Mouse (Mus musculus): Measurements from ENCODE around the gene Tmem219.

The Tmem219 gene

DNA sequence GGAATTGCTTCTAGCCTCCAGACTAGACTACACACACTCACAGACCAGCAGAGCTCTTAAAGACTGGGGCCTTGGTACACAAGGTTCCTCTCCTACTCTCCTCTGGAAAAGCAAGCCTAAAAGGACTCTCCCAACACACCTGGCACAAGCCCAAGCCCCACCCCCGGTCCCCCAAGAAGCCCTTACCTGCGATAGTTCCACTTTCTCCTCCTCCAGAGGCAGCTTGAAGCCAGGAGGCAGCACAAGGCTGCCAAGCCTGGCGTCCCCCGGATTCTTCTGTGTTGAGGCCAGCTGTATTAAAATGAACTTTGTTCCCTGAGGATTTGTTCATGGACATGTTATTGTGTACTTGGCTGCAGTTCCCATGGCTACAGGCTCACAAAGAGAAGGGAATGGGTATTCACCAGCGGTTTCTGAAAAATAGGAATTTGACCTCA lies at the start of gene Tmem219:
Tmem219 (minus strand) TSS at position 294 of the 437 bp plus-strand sequence.
- DNase-seq (ENCODE audit: low spot score in 2 of 2), result no peak

GRCm38 (mm10) chr7:126967361-126967760 lies 44.6 kb upstream of the Tmem219 start:
- DNase-seq (ENCODE audit: low spot score in 2 of 2), result no peak

- no peak for DNase-seq (ENCODE audit: low spot score in 2 of 2)
Measured at GRCm38 (mm10) chr7:126965568-126965967, 42.9 kb upstream of the Tmem219 start.

GRCm38 (mm10) chr7:126963548-126964286 lies 41.0 kb upstream of the Tmem219 start:
- DNase-seq (ENCODE audit: low spot score in 2 of 2), result no peak

GRCm38 (mm10) chr7:126961965-126962364 lies 39.2 kb upstream of the Tmem219 start:
- DNase-seq (ENCODE audit: low spot score in 2 of 2), result no peak

DNA sequence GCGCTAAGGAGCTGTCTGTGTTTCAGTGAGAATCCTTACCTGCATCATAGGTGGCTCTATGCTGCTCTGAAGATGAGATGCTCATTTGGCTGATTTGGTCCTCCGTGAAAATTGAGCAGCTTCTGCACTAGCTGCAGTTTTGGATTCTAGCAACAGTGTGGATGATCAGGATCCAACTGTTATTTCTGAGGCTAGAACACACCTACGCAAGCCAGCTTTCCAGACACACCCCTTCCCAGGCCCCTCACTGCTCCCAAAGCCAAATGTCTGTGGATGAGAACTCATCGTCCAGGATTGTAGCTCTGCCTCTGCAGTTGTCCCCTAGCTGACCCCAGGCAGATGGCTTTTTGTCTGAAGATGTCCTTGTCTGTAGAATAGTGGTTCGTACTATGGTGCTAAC lies 38.4 kb upstream of the Tmem219 start:
- no peak for DNase-seq (ENCODE audit: low spot score in 2 of 2)

- no peak for DNase-seq (ENCODE audit: low spot score in 2 of 2)
Measured at GRCm38 (mm10) chr7:126959780-126960179, 37.1 kb upstream of the Tmem219 start.

DNA sequence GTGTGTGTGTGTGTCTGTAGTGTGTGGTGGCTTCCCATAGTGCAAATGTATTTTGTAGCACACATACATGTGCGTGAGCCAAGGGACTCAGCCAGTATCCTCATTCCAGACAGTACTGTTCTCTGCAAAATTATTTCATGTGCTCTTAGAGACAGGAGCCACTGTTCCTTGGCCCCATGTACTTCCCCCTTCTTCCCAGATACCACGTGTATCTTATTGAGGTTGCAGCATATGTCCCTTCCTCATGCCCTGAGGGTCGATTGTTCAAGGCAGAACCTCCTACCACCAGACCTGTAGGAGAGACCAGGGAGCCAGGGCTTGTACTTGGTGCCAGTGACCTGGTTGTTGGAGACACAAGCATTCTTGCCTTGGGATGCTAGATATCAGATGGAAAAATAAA lies 32.4 kb upstream of the Tmem219 start:
- no peak for DNase-seq (ENCODE audit: low spot score in 2 of 2)

GRCm38 (mm10) chr7:126952646-126953045 lies 29.9 kb upstream of the Tmem219 start:
- DNase-seq (ENCODE audit: low spot score in 2 of 2), result no peak

DNA sequence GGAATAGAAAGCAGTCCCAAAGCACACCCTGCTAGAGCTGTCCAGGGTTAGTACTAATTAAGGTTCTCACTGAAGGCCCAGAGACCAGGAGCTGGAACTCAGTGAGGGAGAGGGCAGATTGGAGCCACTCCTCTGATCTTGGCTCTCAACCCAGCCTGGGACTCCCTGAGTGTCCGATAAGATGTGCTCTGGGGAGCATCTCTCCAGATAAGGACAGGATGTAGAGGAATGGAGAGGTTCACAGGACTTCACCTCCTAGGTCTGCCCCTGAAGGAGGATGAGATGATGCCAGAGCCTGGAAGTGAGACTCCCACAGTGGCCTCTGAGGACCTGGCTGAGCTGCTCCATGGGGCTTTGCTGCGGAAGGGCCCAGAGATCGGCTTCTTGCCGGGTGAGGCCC lies 29.0 kb upstream of the Tmem219 start:
- DNase-seq (ENCODE audit: low spot score in 2 of 2), result no peak

- DNase-seq (ENCODE audit: low spot score in 2 of 2), result peak in 1 of 2 experiments; percentile 58
Measured at GRCm38 (mm10) chr7:126950647-126951615, 28.2 kb upstream of the Tmem219 start.

- peak; percentile 72 to 83 for DNase-seq (ENCODE audit: low spot score in 2 of 2)
Measured at GRCm38 (mm10) chr7:126949793-126950646, 27.3 kb upstream of the Tmem219 start, which contains the start of gene Sez6l2. Gene Sez6l2, plus strand, starts transcription at chr7:126950563.

DNA sequence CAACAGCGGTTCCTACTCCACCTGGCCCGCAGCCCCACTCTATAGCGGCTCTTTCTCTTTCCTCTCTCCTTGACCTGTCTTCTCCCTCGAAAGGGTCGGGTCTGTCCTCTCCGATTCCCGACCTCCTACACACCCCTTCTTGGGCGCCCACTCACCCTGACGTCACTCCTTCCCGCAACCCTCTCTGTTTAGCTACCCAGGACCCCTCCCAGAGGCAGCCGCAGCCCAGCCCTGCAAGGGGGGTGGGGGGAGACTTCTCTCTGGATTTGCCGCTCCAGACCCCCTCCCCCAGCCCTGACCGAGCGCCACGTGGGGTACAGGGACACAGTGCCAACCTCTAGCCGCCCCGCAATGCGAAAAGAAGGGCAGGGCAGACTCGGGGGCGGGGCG lies 26.7 kb upstream of the Tmem219 start, which contains the start of gene Asphd1:
Asphd1 (minus strand) TSS at position 180 of the 390 bp plus-strand sequence.
- peak; percentile 59 to 70 for DNase-seq (ENCODE audit: low spot score in 2 of 2)

DNA sequence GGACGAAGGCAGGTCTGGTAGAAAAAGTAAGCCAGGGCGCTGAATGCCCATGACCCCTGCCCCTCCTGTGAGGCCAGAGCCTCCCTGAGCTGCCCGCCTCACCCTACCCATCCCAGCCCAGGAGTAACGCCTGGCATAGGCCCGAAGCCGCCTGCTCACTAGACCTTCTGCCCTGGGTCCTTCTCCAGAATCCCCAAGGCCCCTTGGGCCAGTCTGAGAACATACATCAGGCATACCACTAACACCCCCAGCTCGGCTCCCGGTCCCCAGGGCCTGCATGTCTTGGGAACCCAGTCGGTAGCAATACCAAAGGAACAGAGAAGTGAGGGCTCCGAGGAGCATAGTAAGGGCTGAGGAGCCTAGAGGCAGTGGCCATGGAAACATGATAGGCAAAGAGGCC lies 25.9 kb upstream of the Tmem219 start:
- no peak for DNase-seq (ENCODE audit: low spot score in 2 of 2)

DNA sequence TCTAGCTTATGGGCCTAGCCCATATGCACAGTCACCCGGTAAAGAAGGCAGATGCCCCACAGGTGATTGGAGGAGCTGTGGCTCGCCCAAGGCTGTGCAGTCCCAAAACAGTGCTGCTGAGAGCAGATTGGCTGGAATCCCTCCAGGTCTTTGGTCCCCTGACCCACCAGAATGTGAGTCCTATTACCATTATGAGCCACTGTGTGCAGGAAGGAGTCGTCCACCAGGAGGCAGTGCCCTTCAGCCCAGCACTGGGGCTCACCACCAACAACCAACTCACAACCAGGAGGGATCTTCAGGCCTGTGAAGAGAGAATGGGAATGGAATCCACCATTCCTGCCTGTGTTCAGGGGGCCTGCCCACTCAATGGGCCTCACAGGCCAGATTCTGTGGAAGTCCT lies 23.8 kb upstream of the Tmem219 start:
- no peak for DNase-seq (ENCODE audit: low spot score in 2 of 2)

DNA sequence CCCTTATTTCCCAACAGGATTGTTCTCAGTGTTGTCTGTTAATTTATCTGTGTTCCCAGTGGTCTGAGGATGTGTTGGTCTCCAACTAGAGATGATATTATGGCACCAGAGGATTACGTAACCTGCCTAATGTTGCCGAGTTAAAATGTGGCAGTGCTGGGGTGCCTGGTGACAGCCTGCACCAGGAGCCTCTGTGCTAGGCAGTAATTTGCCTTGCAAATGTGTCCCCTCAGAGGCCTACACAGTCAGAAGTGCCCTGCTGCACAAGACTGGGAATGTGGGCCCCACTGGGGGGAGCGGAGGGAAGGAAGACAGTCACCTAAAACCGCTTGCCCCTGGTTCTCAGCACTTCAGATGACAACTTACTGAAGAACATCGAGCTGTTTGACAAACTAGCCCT lies 19.1 kb upstream of the Tmem219 start:
- peak in 1 of 2 experiments; percentile 54 for DNase-seq (ENCODE audit: low spot score in 2 of 2)

DNA sequence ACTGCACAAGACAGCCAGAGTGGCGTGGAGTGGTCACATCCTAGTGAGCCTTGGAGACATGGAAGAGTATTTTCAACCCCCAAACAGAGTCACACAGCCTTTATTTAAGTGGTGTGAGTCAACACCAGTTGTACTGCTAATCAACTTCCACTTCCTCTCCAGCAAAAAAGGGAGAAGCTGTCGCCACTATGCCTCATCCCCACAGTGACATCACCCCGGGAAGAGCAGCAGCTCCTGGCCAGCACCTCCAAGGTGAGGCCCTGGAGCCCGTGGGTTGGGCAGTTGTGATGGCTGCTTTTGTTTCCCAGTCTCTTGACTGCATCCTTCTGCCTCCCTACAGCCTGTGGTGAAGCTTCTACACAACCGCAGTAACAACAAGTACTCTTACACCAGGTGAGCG lies 18.5 kb upstream of the Tmem219 start:
- DNase-seq (ENCODE audit: low spot score in 2 of 2), result no peak

GRCm38 (mm10) chr7:126932652-126933051 lies 9.9 kb upstream of the Tmem219 start:
- DNase-seq (ENCODE audit: low spot score in 2 of 2), result no peak

GRCm38 (mm10) chr7:126929046-126929445 lies 6.3 kb upstream of the Tmem219 start:
- no peak for DNase-seq (ENCODE audit: low spot score in 2 of 2)

- DNase-seq (ENCODE audit: low spot score in 2 of 2), result peak; percentile 80 to 92
Measured at GRCm38 (mm10) chr7:126928384-126929037, 5.8 kb upstream of the Tmem219 start, which contains the start of gene Kctd13. Gene Kctd13, plus strand, starts transcription at chr7:126928879.

GRCm38 (mm10) chr7:126926299-126926698 lies 3.6 kb upstream of the Tmem219 start:
- DNase-seq (ENCODE audit: low spot score in 2 of 2), result no peak

All from left cerebral cortex, adult 9 months (tissue).